Mouse (Mus musculus) midbrain, embryonic 13.5 days (tissue): Measurements from ENCODE around the gene Fmnl1. TPM values are rescaled to one million over a fixed set of nuclear protein-coding genes. Genes with fewer than 3 reads are reported as not detected.

Source experiments
- ATAC-seq: fragments of 200-750 bp; cut with Nextera tagmentation; 2 replicates; pipeline ENCODE4 v1.8.0; 2017; ENCODE audit warnings: mild to moderate bottlenecking, moderate TSS enrichment, moderate library complexity
- H3K27ac ChIP-seq: fragments of 300-500 bp; sonication (generic); 2 replicates; pipeline ENCODE4 v1.5.1; 2015; ENCODE audit warnings: inconsistent platforms, mild to moderate bottlenecking, moderate library complexity
- H3K27me3 ChIP-seq: fragments of 300-500 bp; sonication (generic); 2 replicates; pipeline ENCODE4 v1.6.1; 2015; ENCODE audit warnings: mild to moderate bottlenecking, inconsistent platforms
- H3K36me3 ChIP-seq: fragments of 300-500 bp; sonication (generic); 2 replicates; pipeline ENCODE4 v1.6.1; 2015; ENCODE audit warnings: mild to moderate bottlenecking, inconsistent platforms
- H3K4me1 ChIP-seq: fragments of 300-500 bp; sonication (generic); replicated peaks from 2 replicates; pipeline ENCODE4 v1.6.1; 2015; ENCODE audit warnings: inconsistent platforms
- H3K4me2 ChIP-seq: fragments of 300-500 bp; sonication (generic); replicated peaks from 2 replicates; pipeline ENCODE4 v1.6.1; 2015; ENCODE audit warnings: moderate library complexity, mild to moderate bottlenecking, inconsistent platforms
- H3K4me3 ChIP-seq: fragments of 300-500 bp; sonication (generic); replicated peaks from 2 replicates; pipeline ENCODE4 v1.5.1; 2015; ENCODE audit warnings: mild to moderate bottlenecking, inconsistent platforms
- H3K9ac ChIP-seq: fragments of 300-500 bp; sonication (generic); replicated peaks from 2 replicates; pipeline ENCODE4 v1.6.1; 2015; ENCODE audit warnings: mild to moderate bottlenecking, inconsistent platforms
- H3K9me3 ChIP-seq: fragments of 300-500 bp; sonication (generic); 2 replicates; pipeline ENCODE4 v1.6.1; 2016; ENCODE audit warnings: mild to moderate bottlenecking, inconsistent platforms
- WGBS: fragments of 180-500 bp; shearing (Covaris S2); methylation state at CpG from one replicate; pipeline ENCODE4 v1.1.7; 2015; 5-methylcytosine and 5-hydroxymethylcytosine counted together
- polyA plus RNA-seq: library from polyadenylated mRNA; unstranded; fragments of >200 nt; fragmentation: Nextera tagmentation; extraction: Ambion mirVana; gene quantifications from 2 replicates; pipeline ENCODE4 v1.2.1, GENCODE M21; 2015

The Fmnl1 gene
- polyA plus RNA-seq, result 1.7 and 3.7 TPM in 2 replicates

DNA sequence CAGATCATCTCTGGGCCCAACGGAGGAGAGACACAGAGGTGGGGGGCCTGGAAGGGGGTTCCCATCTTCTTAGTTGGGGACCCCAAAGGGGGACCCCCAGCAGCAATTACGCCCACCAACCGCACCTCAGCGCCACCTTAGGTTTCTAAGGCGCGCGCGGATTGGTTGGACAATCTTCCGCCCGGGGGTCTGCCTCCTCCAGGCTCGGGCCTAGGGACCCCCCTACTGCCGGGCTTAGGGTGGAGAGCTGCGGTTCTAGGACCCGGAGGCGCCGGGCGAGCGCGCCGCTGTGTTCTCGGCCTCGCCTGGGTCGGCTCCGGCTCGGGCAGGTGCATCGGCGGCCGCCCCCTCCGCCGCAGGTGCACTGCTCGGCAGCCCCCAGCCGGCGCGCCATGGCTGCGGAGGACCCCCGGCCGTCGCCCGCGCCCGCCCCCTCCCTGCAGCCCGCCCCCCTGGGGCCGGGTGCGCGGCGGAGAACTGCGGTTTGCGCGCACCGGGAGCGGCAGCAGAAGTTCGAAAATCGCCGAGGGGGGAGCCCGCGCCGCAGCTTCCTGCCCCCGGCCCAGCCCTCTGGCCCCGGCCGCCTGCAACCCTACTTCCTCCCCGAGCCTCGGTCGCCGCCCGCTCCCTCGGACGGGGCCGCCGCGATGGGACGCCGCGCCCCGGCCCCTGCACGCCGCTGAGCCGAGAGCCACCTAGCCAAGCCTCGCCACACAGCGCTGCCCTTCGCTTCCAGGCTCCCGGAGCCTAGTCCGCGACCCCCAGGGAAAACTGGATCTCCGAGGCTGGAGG lies at the start of gene Fmnl1:
Gene Fmnl1 (plus strand): TSS at position 614 of the 792 bp plus-strand sequence.
- Histone ChIP-seq H3K4me1 (peaks cover 31% of the 10 kb centered on the region), H3K27ac (no peak within 1 kb of the TSS), H3K27me3 (peaks cover 55% of the 10 kb centered on the region), H3K9ac (peak within 1 kb of the TSS; percentile 71), H3K9me3 (no peaks in the 10 kb centered on the region), H3K4me3 (peak within 1 kb of the TSS; percentile 68), H3K4me2 (peak within 1 kb of the TSS; percentile 85), H3K36me3 (no peaks in the 10 kb centered on the region)
- WGBS, result under 1% methylated on average over 51 of the region's 84 CpGs
- ATAC-seq, result peak; percentile 88

DNA sequence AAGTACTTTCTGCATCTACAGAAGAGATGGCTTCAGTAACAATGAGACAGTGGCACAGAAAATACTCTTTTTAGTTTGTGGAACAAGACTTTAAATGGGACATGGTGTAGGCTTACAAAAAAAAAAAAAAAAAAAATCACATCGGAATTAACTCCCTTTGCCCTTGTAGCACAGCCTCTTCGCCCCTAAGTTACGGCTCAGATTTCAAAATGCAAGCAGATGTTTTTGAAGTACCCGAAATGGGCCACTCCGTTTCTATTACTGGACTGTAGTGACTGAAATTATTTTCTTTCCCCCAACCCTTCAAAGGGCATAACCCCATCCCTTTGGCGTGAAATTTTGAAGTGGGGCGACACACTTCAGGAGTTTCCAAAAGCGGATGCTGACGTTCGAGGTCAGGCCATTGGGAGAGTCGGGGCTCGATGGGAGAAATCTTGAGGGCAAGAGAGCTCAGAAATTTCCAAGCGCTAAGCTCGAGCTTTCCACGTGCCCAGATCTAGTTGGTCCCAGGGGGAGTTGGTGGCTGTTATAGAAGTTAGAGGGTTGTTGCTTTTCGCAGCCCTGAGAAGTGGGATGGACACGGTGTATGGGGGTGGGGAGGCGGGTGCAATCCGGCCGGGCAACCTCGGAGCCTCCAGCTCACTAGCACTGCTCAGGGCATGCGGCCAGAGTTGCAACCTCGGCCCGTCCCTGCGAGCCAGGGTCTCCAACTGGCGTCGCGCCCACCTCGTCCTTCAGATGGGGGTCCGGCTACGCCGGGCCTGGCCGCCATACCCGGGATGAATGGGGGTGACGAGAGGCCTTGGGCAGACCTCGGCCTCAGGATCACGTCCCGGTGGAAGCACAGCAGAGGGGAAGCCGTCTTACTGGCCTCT lies 39.0 kb upstream of the Fmnl1 start, which contains the start of gene Hexim2:
Gene Hexim2 (plus strand): TSS at position 729 of the 875 bp plus-strand sequence.
- Histone ChIP-seq H3K27me3 (no peaks in the 10 kb centered on the region), H3K27ac (peak within 1 kb of the TSS; percentile 98), H3K4me2 (peak within 1 kb of the TSS; percentile 63), H3K9ac (peak within 1 kb of the TSS; percentile 100), H3K4me3 (peak within 1 kb of the TSS; percentile 93), H3K4me1 (peaks cover 37% of the 10 kb centered on the region), H3K9me3 (no peaks in the 10 kb centered on the region), H3K36me3 (no peaks in the 10 kb centered on the region)
- ATAC-seq, result peak; percentile 72
- under 1% methylated on average over 39 of the region's 39 CpGs for WGBS

DNA sequence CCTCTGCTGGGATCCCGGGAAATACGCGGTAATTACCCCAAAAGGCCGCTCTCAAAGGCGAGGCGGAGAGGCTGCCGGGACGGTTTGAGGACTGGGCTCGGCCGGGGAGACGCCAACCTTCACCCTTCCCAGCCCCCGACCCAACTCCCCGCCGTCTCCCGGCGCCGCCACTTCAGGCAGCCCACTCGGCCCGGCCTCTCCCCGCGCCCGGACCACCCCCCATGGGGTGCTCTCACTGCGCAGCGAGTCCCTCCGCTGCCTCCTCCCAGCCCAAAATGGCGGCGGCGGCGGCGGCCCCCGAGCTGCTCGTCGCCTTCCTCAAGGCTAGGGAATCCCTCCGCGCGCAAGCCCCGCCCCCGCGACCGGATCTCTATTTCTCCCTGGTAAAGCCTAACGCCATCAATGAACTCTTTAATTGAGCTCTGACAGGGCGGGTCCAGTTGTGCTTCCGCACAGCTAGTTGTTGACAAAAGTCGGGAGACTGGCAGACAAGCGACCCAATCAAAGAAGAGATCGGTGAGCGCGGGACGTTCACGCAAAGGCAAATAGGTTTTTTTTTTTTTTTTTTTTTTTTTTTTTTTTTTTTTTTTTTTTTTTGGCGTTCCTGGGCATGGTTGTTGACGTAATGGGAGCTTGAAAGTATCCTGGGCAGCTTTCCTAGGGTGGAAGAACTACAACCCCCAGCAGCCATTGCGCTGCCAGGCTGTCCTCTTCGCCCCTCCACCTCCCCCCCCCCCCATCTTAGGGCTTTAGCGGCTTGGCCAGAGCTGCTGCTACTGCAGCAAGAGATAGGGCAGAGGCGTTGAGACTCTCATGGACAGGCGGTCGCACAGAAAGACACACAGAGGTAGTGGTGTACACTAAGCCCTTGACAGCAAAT lies 38.1 kb upstream of the Fmnl1 start:
- Histone ChIP-seq H3K36me3 (no peaks in the 10 kb centered on the region), H3K27ac (peak overlapping the region; percentile 98), H3K27me3 (no peaks in the 10 kb centered on the region), H3K9me3 (no peaks in the 10 kb centered on the region), H3K4me2 (peak overlapping the region; percentile 63), H3K4me3 (peak overlapping the region; percentile 93), H3K4me1 (peaks cover 37% of the 10 kb centered on the region), H3K9ac (peak overlapping the region; percentile 100)
- WGBS, result under 1% methylated on average over 57 of the region's 58 CpGs
- ATAC-seq, result peak; percentile 91

DNA sequence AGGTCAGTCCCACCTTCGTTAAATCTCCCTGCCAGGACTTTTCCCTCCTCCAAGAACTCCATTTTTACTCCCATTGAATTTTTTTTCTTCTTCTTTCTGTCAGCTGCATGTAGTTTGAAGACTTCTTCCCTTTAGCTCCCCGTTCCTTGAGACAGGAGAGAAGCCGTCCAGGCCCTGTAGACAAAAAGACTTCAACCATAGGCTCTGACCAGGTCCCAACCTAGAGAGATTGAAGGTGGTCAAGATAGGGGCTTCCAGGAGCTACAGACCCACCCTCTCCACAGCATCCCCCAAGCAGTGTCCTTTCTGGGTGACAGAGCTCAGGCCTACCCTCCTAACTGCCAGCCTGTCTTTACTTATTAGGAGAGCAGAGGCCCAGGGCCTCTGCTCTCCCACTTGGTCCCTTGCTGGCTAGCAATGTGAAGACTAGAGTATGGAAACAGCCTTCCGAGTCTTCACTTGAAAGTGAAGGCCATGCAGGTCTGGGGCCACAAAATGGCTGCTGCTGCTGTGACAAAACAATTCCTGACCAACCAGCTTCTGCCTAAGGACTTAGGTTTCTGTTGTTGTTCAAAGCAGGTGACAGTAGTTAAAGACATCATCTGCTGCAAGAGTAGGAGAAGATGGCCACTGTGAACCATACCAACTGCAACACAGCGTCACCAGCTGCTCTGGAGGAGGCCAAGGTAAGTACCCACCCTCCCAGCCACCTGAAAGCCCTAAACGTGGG lies 37.3 kb upstream of the Fmnl1 start:
- H3K9me3 ChIP-seq, result no peaks in the 10 kb centered on the region
- peak; percentile 66 for ATAC-seq
- H3K4me2 ChIP-seq, result peak overlapping the region; percentile 54
- 56% methylated on average over 6 of the region's 6 CpGs for WGBS
- peaks cover 37% of the 10 kb centered on the region for H3K4me1 ChIP-seq
- peak overlapping the region; percentile 78 for H3K27ac ChIP-seq
- H3K9ac ChIP-seq, result peak overlapping the region; percentile 63
- H3K4me3 ChIP-seq, result peak overlapping the region; percentile 34
- H3K27me3 ChIP-seq, result no peaks in the 10 kb centered on the region
- H3K36me3 ChIP-seq, result peaks cover 5% of the 10 kb centered on the region

DNA sequence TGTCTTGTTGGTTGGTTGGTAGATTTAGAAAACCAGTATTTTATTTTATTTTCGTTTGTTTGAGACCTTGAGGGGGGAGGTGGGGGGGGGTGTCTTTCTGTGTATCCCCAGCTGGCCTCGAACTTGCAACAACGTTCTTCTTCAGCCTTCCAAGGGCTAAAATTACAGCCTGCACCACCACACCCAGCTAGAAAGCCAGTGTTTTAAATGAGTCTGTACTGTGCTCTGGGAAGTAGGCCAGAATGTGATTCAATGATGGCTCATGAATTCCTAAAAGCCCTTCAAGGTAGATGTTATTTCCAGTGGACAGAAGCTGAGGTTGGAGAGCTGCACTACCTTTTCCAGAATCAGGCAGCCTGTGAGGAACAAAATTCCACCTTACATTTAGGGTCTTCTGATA lies 36.7 kb upstream of the Fmnl1 start:
- no peak for ATAC-seq
- Histone ChIP-seq H3K27me3 (no peaks in the 10 kb centered on the region), H3K4me3 (no peak overlapping the region), H3K27ac (no peak overlapping the region), H3K4me1 (peaks cover 37% of the 10 kb centered on the region), H3K9me3 (no peaks in the 10 kb centered on the region), H3K9ac (no peak overlapping the region), H3K36me3 (peaks cover 11% of the 10 kb centered on the region), H3K4me2 (peak overlapping the region; percentile 54)
- 82% methylated on average over 3 of the region's 3 CpGs for WGBS

DNA sequence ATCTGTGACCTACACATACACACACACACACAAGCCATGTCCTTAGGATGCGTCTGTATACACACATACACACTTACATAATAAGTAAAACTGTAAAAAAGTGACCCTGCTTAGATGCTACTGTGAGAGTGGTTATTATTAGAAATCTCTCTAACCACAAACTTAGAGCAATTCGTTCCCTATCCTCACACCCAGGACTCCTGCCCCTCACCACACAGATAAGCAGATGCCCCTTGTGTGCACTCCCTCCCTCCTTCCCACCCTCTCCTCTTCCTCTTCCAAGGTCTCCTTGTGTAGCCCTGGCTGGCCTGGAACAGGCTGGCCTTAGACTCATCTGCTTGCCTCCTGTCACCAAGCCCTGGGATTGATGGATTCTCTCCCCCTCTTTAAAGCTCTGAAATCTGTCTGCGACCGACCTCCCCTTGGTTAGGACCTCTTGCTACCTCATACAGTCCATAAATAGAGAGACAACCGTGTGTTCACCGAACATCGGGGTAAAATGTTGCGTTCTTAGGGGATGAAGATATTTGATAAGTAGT lies 34.8 kb upstream of the Fmnl1 start:
- Histone ChIP-seq H3K27ac (no peak overlapping the region), H3K36me3 (peaks cover 21% of the 10 kb centered on the region), H3K27me3 (no peaks in the 10 kb centered on the region), H3K9ac (no peak overlapping the region), H3K4me1 (peaks cover 24% of the 10 kb centered on the region), H3K9me3 (no peaks in the 10 kb centered on the region), H3K4me2 (no peak overlapping the region), H3K4me3 (no peak overlapping the region)
- no peak for ATAC-seq
- 88% methylated on average over 8 of the region's 8 CpGs for WGBS

DNA sequence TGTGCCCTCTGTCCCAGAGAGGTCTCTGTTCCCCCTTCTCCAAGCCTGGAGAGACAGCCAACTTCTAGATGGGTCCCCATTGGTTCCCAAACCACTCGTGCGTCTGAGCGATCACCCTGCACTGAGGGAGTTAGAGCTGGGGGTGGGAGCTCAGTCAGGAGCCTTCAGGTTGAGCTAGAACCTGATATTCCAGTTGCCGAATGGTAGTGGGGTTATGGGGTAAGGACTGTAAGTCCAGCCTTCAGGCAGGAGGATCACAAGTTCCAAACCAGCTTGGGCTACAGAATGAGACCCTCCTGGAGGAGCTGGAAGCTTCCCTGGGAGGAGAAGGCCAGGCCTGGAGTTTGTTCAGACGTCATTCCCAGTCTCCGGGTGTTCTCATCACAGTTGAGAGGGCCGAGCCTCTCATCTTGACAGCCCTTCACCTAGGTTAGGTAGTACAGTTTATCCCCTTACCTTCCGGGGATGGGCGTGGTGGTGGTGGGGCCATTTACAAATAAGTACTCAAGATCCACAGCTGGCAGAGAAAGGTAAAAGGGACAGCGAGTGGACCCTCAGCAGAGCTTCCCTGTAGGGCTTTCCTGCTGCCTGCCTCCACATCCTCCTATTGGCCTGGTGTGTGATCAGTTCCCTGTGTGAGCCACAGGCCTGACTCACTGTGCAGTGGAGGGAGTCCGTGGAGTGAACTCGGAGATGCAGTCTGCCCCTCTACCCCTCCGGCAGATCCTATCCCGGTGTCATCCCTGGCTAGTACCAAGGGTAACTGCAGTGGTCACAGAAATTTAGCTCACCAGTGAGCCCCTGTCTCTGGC lies 30.8 kb upstream of the Fmnl1 start:
- H3K27me3 ChIP-seq, result no peaks in the 10 kb centered on the region
- H3K36me3 ChIP-seq, result peaks cover 21% of the 10 kb centered on the region
- H3K27ac ChIP-seq, result no peak overlapping the region
- no peaks in the 10 kb centered on the region for H3K9me3 ChIP-seq
- ATAC-seq, result no peak
- no peak overlapping the region for H3K9ac ChIP-seq
- WGBS, result 85% methylated on average over 14 of the region's 14 CpGs
- peaks cover 25% of the 10 kb centered on the region for H3K4me1 ChIP-seq
- no peak overlapping the region for H3K4me3 ChIP-seq
- no peak overlapping the region for H3K4me2 ChIP-seq

DNA sequence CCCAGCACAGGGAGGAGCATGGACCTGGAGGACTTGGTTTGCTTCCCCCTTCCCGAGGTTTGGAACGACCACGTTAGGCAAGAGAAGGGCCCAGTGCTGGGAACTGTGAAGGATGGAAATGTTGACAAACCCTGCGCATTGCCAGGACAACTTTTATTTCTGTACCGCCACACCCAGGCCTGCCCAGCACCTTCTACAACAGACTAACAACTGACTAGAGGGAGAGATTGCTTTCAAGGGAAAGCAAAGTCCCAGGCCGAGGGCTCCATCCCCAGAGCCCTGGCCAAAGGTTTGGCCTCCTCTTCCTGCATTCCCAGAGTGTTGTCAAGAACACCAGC lies 30.2 kb upstream of the Fmnl1 start:
- Histone ChIP-seq H3K4me3 (no peak overlapping the region), H3K27me3 (no peaks in the 10 kb centered on the region), H3K4me1 (peaks cover 24% of the 10 kb centered on the region), H3K9ac (no peak overlapping the region), H3K27ac (no peak overlapping the region), H3K9me3 (no peaks in the 10 kb centered on the region), H3K4me2 (no peak overlapping the region), H3K36me3 (peaks cover 21% of the 10 kb centered on the region)
- no peak for ATAC-seq
- 60% methylated on average over 6 of the region's 6 CpGs for WGBS

DNA sequence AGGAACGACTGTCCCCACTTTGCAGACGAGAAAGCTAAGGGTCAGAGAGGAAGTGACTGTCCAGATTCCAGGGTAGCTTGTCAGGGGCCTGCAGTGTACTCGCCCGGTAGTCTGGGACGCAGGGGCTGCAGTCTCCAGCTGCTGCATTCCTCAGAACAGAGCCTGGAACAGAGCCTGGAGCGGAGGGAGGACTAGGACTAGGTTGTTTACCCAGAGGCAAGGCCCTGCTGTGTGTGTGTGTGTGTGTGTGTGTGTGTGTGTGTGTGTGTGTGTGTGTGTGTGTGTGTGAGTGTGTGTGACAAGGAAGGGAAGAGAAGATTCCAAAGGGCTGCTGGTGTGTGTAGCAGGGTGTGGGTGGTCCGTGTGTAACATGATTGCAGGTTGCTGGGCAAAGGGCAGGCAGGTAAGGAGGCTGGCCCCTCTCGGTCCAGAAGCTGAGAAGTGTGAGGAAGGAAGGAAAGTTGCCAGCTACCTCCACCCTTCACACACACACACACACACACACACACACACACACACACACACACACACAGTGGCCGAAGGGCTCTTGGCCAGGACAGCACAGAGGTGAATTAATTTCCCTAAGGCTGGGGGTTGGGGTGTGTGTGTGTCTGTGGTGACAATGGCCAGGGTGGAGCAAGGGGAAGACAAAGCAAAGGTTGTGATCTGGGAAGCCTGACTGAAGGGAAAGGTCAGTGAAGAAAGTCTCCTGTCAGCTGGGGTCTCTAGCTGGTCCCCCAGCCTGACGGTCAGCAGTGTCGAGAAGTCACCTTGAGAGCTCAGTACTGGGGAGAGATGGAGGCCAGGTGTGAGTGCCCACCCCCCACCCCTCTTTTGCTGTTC lies 29.6 kb upstream of the Fmnl1 start:
- no peak overlapping the region for H3K4me2 ChIP-seq
- 0 out of 2 replicates have a peak, but pooled peaks have one; percentile 12 for ATAC-seq
- peak overlapping the region; percentile 70 for H3K27ac ChIP-seq
- H3K9me3 ChIP-seq, result no peaks in the 10 kb centered on the region
- peaks cover 24% of the 10 kb centered on the region for H3K4me1 ChIP-seq
- H3K36me3 ChIP-seq, result peaks cover 21% of the 10 kb centered on the region
- no peaks in the 10 kb centered on the region for H3K27me3 ChIP-seq
- WGBS, result 35% methylated on average over 11 of the region's 11 CpGs
- H3K9ac ChIP-seq, result 0 out of 2 replicates have a peak overlapping the region, but pooled peaks have one; percentile 10
- no peak overlapping the region for H3K4me3 ChIP-seq

DNA sequence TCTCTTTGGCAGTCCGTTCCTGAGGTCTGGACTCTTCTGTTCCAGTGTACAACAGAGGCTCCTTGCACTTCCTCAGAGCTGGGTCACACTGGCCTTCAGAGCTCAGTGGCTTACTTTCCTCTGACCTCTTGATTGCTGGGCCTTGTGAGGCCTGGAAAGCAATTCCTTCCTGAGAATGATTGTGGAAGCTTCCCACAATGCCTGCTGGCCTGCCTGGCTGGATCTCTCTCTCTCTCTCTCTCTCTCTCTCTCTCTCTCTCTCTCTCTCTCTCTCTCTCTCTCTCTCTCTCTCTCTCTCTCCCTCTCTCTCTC lies 29.0 kb upstream of the Fmnl1 start:
- Histone ChIP-seq H3K36me3 (peaks cover 21% of the 10 kb centered on the region), H3K4me3 (no peak overlapping the region), H3K9ac (0 out of 2 replicates have a peak overlapping the region, but pooled peaks have one; percentile 10), H3K27me3 (no peaks in the 10 kb centered on the region), H3K27ac (peak overlapping the region; percentile 70), H3K4me1 (peaks cover 24% of the 10 kb centered on the region), H3K9me3 (no peaks in the 10 kb centered on the region), H3K4me2 (no peak overlapping the region)
- 38% methylated on average over 1 of the region's 1 CpGs for WGBS
- ATAC-seq, result no peak
